Mouse (Mus musculus) heart, adult 9 months (tissue): ENCODE measurements around the gene Runx2.

ENCODE experiments used
- DNase-seq, 2 experiments: peaks; one replicate each; pipeline ENCODE4 v3.0.0; 2022; ENCODE audit warnings: low spot score in 2 of 2

Gene Runx2

DNA sequence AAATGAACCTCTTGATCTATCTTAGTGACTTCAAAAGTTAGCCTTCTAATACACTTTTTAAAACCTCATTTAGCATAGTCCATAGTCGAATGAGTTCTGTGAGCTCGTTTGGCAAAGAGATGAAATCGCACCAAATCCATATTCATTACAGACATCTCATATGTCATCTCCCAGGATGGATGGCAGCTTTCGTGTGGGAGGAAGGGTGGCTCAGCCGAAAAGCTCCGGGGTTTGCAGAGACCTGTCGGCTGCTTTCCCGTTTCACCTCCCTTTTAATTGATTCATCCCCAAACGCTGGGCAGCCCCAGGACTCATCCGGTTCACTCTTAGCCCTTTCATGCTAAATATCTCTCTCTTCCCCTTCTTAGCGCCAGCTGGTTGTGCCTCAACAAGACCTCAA is 275.7 kb downstream of the Runx2 start:
- DNase-seq: no peak

DNA sequence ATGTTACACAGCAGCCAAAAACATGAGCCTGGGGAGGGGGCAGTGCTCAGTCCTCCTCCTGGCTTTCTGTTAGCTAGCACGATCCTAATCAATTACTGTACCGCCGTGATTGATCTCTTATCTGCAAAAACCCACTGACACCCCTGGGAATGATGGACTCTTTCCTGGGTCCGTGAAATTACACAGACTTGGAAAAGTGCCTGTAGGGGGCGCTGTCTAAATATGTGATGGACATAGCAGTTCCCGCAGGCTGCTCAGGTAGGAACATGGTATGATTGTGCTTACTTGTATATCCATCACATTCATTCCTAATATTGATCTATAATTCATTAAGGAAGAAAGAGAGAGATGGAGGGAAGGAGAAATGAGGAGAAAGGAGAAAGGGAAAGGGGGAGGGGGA is 284.6 kb downstream of the Runx2 start:
- DNase-seq: no peak

DNA sequence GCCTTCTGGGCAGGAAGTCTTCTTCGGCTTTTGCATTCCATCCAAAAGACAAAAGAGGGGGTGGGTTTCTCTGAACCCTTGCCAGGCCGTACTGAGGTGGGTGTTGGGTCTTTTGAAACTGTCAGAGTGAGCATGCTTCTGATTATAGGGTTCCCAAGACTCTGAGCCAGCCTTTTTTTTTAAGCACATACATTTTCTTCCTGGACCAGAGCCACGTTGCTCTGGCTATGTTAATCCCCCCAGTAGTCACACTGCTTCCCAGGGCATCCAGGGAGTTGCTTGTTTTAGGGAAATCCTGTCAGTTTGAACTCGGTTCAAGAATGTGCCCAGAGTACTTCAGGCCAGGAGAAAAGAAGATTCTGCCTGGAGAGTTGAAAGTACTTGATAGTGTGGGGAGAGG is 286.0 kb downstream of the Runx2 start:
- no peak for DNase-seq

DNA sequence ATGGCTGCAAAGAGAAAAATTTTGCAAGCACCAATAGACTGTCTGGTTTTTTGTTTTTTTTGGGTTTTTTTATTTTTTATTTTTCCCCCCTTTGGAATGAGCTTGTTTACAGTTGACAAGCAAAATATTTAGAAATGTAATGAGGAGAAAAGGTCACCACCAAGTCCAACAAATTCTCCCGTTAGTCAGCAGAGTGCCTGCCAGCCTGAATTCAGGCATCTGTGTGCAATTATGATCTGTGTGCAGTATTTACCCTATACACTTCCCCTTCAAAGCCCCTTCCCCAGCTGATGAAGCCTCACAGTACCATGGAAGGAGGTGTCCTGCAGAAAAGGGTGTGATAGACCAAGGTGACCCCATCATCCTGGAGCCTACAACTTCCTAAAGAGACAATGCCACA is 290.5 kb downstream of the Runx2 start:
- DNase-seq: no peak

DNA sequence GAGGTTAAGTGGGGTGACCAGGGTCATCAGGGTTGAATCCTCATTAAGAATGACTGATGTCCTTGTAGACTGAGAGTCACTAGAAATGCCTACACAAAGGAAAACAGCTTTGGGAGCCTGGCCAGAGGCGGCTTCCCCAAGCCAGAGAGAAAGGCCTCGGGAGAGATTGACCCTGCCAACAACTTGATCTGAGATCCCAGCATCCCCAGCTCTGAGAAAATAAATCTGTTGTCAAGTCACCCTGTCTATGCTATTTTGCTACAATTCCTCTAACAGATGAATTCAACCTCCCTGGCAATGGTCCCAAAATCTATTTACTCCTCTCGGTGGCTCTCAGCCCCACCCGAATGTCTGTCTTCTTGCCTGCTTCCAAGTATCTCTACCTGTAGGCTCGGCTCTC is 291.7 kb downstream of the Runx2 start:
- peak; percentile 8 to 30 for DNase-seq

DNA sequence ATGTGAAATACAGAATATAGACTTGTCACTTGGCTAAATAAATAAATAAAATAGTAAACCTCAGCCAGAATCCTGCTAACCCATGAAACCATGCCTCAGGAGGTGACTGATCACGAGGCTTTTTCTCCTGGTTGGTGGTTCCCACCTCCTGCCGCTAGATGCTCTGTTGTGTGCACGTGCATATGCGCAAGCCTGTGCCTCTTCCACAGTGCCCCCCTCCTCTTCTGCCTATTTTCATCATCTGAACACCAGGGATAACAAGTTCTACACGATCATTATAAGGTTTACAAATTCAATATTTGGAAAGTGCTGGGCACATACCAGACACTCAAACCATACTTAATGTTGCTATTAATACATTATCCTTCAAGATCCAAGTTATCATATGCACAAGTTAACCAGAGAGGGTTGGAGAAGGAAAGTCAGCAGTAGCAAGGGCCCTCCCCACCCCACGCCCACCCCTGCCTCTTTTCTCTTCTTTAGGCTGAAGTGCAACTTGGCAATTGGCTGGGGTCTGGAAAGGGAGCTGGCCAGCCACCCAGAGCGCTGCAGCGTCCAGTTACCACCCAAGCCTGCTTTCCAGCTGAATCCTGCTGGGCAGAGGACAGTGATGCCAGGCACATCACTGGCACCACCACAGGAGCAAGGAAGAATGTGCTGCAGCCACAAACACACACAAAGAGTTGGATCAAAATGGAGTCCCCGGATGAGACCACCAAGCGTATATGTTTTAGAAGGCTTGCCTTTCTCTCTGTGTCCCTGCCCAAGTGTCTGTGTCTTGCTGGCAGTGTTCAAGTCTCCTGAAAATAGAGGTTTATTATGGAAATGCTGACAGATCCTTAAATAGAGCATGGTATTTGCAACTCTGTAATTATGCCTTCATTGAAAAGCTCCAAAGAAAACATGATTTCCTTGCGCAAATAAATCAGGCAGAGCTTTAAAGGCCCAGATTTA is 294.2 kb downstream of the Runx2 start:
- DNase-seq: no peak

DNA sequence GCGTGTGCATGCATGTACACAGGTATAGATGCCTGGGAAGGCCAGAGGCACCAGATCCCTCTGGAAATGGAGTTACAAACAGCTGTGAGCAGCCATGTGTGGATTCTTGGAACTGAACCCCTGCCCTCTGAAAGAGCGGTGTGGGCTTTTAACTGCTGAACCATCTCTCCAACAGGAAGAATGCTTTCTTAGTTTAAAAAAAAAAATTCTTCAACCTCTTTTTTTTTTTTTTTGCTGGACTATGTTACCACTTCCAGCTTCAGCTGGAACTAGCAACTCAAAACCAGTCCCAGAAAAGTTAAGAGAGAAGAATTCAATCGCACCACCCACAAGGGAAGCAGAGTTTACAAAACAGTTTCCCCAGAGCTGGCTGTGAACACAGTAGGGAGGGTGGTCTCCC is 295.2 kb downstream of the Runx2 start:
- DNase-seq: no peak

DNA sequence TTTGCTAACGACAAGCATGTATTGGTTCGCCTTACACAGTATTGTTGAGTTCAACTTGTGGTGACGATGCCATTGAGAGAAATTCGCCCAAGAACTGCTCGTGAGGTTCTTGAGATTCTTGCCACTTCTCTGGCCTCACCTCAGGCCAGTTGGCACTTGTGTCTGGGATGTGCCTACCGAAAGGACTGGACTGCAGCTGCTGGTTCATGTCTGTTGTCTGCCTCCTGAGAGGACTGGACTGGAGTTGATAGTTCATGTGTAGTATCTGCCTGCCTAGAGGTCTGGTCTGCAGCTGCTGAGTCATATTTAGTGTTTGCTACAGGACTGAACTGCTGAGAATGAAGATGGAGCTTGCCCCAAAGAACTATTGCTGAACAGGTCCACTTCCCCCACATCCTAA is 296.4 kb downstream of the Runx2 start:
- DNase-seq: no peak

DNA sequence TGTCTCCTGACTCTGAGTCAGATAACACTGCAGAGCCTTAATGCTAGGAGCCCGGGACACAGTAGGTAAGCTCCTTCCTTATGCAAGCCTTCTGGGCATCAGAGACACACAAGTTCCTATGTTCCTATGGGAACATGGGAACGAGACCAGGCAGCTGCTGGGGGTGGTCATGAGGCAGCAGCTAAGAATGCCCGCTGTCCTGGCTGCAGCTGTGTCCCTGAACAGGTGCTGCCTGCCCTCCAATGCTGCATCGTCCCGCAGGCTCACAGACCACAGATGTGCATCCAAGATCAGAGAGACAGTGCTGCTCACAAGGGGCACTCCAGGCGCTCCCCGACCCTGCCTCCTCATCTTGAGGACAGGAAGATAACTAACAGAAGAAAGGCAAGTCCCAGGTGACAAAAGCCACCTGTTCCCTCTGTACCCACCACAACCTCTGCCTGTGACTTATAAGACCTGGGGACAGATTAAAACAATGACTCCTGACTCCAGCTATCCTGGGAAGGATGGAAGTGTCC is 306.3 kb downstream of the Runx2 start:
- DNase-seq: no peak

DNA sequence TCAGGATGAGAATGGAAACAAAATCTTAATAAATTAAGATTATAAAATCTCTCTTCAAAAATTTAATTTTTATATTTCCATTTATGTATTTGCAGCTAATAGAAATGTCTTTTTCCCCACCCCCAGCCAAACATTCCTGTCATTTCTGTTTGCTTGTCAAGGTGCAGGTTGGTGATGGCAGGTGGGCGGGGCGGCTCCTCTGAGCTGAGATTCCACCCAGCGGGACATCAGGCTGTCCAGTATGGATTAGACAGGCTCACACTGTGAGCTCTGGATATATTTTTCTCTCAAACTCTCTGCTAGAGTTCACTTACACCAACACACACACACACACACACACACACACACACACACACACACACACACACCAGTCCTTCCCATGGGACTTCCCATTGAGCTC is 306.9 kb downstream of the Runx2 start:
- no peak for DNase-seq

DNA sequence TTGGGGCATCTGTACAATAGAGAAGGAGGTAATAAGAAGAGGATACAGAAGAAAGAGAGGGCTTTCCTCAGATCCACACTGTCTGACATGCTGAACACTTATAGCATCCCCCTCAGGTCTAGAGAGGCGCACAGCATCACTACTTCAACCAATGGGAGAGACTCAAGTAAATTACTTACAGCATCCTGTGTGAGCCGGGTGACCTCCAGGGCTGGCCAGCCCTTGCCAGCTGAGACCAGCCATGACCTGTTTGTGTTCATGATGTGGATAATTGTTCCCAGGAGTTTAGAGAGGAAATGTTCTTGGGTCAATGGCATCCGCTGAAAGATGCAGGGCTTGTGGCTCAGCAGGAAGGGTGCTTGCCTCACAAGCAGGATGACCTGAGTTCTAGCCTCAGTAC is 308.1 kb downstream of the Runx2 start:
- no peak for DNase-seq

DNA sequence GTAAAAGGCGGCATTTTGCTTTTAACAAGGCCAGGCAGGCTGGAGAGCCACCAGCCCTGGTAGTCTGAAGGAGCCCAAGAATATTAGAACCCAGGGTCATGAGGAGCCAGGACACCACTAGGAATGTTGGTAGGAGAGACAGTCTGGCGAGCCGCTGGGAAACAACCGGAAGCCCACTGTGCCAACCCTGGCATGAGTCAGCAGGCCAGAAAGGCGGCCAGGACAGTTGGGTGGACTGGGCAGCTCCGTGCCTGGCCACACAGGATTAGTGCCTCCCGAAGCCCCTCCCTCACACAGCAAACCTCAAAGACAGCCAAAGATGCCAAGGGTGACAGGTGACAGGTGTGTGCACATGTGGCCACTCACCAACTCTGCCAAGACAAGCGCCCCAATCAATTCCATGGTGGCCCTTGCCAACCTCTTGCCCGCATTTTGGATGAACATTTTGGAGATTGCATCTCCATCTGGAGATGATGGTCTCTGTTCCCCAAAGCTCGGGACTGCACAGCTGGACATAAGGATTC is 309.7 kb downstream of the Runx2 start:
- DNase-seq: no peak

DNA sequence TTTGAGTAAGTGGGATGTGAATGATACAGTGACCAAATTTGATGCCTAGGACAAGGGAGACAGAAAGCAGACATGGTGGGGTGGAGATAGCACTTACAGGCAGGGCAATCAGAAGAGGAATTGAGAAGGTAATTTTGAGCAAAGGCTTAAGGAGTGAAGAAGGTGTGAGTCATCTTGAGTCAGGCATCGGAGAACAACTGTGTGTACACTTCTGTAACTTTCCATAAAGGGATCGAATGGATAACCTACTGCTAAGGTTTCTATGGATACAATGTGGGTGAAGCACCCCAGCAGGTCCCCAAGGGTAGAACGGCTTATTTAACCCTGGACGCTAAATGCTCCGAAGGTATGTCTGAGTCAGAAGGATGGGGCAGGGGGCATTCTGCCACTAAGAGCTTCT is 312.4 kb downstream of the Runx2 start:
- DNase-seq: no peak

DNA sequence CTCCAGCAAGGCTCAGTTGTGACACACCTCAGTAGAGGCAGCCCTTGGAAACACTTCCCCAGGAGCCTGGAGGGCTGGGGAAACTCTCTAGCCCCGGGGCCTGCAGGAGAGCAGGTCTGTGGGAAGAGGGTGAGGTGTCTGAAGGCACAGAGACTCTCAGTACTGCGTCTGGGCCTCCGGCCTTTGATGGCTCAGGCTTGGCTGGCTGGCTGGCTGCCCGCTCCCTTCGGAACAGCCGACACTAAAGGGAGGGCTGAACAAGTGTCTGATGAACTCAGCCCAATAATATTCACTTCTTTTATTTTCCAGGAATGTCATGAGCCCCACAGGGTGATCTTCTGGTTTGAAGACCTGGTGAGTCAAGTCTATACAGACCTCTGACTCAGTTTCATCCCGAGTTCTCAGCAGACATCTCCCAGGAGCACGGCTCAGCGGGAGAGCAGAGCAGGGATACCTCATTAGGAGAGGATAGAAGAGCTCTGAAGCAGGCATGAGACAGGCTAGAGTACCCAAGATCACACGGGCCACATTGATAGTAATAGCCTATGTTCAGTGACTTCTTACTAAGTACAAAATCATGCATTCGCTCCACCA is 314.2 kb downstream of the Runx2 start:
- DNase-seq: peak; percentile 7 to 13

DNA sequence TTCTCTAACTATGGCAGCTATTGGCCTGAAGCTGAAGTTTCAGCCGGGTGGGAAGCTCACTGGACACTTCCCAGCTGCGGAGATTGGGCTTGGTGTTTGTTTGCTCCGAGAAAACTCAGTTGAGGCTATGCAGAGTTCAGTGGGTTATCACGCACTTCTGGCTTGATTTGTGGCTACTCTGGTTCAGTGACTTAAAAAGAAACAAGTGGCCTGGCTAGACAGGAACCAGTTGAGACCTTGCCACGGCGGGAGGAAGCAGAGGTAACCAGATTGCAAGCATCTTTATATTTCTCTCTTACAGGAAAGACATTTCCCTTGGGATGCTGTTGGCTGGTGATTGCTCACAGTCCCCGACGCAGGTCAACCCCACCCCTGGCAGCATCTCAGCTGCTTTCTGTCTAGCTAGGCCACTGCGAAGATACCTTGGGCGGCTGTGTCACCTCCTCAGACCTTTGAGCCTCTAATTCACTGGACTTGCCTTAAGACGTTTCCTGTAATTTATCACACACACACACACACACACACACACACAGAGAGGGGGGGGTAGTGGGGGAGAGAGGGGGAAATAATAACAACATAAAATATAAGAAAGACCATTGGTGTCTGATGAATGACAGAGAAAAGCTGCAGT is 324.3 kb downstream of the Runx2 start:
- no peak for DNase-seq

DNA sequence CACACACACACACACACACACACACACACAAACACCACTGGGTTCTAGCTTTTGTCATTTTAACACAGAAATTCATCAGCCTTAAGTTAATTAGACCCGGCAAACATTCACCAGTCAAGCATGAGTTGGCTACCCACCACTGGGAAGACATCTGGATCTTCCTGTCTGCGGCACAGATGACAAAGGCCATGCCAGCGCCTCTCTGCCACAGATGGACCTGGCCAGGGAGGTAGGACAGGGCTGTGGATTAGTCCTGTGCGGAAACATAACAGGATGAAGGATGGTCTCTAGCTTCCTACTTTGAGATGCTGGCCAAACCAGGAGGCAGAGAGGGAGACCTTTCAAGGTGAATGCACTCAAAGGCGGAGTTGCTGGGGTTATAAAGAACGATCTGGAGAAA is 325.3 kb downstream of the Runx2 start:
- no peak for DNase-seq

DNA sequence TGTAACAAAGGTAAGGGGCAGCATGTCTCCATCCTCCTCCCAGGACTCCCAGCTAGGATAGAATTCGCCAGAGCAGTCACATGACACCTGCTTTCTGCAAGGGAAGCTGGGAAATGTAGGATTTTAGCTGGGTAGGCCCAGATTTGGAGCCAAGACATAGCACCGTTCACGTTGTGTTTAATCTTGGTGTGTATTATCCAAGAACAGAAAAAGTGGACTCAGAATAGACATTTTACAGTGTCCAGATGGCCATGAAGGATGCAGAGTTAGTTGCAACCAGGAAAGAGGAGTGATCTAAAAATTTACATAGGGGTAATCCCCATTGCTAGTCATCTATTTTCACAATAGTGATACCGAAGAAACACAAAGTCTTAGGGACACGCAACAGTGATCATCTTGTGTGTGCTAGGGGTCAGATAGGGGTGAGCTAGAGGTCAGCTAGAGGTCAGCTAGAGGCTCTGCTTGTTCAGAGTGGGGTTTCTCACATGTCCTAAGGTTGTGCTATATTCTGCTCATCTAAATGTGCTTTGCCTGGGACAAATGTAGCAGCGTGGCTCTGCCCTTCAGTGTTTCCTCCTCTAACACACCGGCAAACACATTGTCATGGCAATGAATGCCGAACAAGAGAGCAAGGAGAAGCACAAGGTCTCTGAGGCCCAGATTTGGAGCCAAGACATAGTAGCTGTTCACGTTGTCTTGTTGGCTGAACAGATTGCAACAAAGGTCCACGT is 326.9 kb downstream of the Runx2 start:
- DNase-seq: no peak

DNA sequence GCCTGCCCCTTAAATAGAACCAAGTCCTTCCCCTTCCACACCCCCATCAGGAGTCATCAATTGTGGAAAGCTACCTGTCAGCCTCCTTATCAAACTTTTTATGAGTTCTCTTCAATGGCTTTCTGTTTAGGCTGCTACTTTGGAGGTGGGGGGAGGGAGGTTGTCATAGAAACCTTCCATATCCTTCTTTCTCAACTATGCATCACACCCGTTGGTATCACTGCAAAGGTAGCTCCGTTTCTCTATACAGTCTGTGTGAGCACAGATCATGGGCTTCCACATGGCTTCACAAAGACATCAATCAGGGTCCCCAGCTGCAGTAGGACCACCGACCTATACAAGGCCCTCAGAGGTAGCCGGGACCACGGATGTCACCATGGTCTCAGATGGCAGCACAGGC is 329.3 kb downstream of the Runx2 start:
- no peak for DNase-seq

DNA sequence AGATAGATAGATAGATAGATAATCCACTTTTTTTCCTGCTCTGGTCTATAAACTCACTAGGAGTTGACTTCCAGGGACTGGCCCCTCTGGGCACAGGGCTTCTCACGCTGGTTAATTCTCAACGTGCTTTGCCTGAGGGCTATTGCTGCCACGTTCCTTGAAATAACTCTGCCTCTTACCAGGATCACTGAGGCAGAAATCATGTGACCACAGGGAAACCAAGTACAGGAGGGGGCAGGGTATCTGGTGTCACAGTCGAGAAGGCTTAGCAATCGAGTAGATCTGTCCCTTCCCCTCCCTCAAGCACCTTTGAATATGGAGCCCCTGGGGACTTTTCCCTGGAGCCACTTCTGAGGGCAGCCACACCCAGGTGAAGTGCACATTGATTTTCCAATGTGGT is 334.7 kb downstream of the Runx2 start:
- no peak for DNase-seq

DNA sequence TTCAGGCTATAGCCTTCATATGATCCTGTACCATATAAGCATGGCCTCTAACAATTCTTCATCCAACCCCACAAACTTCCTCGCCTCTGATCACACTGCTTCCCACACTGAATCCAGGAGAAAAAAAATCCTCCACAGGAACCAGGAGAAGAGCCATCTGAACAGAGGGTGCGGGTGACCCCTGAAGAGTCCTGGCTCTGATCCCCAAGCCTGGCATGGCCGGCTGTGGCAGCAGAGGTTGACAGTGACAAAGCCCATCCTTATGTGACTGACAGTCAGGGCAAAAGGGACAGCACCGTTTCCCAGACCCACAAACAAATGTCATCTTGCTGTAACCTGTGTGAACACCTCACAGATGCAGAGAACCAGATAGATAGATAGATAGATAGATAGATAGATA is 335.1 kb downstream of the Runx2 start:
- no peak for DNase-seq

DNA sequence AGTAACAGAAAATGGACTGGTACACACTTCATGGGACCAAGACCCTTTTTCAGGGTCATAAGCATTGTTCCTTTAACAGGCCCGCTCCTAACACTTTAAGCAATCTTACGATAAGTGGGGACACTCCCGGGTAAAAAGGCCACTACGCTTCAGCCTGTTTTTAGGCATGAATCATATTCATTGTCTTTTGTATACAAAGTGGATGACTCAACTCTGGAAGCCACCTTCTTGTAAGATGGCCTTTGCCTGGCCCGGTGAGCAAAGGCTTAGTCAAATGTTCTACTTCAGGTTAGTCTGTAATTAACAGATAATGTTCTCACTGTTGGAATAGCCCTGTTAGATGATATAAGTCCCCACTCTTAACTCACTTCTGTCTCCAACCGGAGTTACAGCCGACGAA is 338.7 kb downstream of the Runx2 start:
- DNase-seq: no peak

DNA sequence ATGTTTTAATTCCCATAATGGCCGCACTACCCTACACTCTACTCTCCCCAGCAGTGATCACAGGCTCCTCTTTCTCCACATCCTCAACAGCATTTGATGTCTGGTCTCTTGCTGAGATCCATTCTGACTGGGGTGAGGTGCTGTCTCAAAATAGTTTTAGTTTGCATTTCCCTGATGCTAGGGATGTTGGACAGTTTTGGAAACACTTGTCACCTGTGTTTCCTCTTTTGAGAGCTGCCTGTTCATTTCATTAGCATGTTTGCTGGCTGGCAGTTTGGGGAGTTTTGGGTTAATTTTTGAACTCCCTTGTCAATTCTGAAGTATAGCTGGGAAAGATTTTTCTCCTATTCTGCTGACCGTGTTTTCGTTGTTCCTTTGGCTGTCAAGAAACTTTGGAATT is 340.3 kb downstream of the Runx2 start:
- no peak for DNase-seq
